Mouse (Mus musculus) kidney, adult 8-10 months (tissue): Measurements from ENCODE around the gene Ccdc162.
A peak's percentile ranks its signal among the peaks of the same experiment; 100 is the strongest.

Experiments
- DNase-seq, 2 experiments: peaks; one replicate each; pipeline ENCODE4 v3.0.0; 2022

Ccdc162 gene

DNA sequence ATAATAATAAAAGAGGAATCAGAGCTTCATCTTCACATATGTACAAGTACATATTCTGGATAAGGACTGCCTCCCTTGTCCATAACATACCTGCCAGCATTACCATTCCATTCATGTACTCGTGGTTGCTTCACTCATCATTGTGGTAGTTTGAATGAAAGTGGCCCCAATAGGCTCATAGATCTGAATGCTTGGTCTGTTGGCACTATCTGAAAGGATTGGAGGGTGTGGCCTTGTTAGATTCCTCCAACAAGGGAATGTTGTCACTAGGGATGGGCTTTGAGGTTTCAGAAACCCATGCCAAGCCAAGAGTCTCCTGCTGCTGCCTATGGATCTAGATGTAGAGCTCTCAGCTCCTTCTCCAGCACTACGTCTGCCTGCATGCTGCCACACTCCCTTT, 180.4 kb downstream of the Ccdc162 start:
- no peak for DNase-seq

DNA sequence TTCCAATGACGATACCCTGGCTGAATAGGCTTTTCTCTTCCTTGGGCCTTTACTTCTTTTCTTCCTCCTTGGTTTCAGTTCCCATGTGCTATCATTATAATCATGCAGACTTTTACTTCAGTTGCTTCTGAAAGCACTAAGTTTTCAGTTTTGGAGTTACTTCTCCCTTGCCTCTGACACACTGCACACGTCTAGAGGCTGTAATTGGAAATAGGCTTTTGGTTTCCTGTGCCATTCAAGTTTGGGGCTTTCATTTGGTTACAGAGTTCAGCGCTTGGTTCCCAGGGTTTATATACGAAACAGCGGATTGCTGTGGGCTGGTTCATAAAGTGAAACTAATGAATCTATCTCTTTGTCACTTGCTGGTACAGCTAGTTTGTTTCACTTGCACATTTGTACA, 186.5 kb downstream of the Ccdc162 start:
- no peak for DNase-seq

DNA sequence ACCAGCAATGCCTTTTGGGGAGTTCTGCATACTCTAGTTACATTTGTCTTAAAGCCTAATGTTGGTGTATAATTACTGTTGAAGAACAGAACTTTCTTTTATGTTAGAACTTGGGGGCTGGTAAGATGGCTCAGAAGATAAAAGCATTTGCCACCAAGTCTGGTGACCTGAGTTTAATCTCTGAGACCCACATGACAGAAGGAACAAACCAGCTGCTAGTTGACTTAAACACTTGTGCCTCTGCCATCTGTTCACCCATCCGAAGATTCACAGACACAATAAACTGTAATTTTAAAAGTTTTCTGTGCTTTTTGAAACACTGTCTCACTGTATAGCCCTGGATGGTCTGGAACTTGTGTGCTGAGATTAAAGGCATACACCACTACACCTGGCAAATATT, 190.7 kb downstream of the Ccdc162 start:
- DNase-seq: no peak

DNA sequence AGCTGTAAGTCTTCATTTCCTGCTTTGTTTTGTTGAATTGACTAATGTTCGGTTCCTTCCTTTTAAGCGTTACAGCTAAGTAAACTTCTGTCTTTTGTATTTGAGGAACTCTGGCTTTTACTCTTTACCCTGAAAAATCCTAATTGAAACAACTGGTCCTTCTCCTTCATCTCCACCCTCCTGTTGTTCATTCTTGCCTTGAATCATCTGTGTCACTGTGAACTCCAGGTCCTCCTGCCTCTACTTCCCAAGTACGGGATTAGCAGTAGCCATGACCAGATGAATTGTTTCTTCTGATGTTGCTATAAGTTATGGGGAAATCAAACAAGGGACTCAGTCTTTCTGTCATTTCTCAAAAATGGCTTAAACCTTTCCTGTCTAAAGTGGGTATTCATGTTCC, 193.0 kb downstream of the Ccdc162 start:
- no peak for DNase-seq

DNA sequence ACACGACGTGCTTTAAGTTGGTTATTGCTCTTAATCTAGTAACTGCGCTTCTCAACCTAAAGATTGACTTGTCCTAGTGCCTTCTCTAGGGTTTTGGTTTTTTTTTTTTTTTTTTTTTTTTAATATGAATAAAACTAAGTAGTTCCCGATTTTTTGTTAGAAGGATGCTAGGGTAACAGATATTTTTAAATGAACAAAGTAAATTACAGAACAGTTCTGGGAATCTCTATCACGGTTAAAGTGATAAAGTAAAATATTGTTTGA, 196.1 kb downstream of the Ccdc162 start:
- no peak for DNase-seq

DNA sequence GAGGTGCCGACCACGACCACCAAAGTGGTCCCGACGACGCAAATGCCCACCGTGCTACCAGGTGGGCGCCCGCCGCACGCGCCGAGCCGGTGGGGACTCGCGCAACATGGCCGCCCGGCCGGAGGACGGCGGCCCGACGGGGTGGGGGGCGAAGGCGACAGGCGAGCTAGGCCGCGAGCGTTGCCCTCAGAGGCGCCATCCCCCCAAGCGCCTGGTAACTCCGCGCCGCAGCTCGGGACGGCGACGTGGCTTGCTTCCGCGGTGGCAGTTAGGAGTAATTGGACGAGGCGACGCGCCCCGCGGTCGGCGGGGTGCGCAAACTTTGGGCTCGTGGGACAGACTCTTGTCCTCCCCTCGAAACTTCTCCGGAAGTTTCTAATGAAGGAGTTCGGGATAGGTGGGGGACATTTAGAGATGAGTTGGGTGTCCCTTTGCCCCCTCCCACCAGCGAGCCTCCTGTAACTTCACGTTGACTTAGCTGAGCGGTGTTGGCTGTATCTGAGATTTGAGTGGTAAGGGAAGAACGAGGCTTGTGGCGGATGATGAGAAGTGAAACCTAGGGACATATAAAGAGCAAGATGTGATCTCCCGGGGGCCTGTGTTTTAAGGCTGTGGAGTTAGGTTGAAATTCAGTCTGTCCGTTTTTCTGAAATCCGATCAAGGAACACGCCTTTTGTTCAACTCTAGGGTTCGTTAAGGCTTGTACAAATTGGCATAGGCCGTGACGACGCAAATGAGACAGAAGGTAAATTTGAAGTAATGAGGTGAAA, 196.6 kb downstream of the Ccdc162 start:
- DNase-seq: peak; percentile 29 to 49

DNA sequence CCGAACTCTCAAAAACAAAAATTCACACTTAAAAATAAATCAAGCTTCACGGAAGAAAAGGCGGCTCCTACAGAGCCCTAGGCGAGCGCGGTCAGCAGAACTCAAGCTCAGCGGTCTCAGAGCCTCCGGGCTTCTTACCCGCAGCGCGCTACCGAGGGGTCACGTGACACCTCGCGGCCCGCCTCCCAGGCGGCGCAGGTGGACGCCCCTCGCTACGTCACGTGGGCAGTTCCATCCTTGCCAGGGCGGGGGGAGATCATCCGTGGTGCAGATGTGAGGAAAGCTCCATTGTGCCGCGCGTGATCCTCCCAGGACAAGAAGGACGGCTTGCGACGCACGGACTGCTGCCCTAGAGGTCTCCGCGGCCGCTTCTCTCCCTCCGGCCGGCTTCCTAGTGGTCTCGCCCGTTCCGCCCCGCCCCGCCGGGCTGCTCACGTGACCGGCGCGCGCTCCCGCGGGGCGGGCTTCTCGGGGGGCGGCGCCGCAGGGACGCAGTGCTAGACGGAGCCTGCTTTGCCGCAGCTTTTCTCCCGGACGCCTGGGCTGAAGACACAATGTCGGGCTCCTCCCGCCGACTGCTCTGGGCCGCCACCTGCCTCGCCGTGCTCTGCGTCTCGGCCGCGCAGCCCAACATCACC, 197.3 kb downstream of the Ccdc162 start, which contains the start of gene Cd164:
Cd164 (plus strand) TSS at position 434 of the 638 bp plus-strand sequence.
- DNase-seq: peak; percentile 93

DNA sequence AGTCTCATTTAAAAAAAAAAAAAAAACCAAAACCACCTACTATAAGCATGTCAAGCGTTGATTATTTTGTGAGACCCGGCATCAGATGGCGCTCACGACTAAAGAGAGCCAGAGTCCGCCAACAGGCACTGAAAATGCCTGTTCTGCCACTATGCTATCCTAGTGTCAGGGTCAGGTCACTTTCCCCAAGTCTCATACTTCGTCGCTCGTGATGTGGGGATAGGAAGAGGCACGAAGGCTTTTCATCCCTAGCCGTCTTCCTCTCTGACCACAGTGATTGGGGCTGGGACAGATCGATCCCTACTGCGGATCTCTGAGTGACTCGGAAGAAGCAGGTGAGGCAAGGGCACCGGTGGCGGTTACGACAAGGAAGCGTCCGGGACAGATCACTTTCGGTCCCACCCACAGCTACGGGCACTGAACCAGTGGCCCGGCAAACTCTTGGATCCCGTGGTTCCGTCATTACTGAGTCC, 197.9 kb downstream of the Ccdc162 start:
- peak; percentile 81 to 85 for DNase-seq

DNA sequence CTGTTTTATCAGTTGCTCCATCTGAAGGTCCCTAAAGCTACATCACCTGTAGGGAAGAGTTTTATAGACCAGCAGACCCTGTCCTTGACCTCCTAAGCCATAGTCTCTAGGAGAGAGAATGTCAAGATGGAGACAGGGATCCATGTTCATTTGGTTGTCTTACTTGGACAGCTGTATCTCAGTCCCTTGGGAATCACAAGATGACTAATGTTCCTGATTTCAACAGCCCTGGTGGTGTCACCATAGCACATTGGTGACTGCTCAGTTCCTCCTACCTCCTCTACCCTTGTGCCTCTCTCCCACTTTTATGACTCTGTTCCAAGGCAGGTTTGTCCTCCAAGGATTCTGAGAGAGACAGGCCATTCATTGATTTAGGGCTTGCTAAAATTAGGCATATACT, 201.5 kb downstream of the Ccdc162 start:
- DNase-seq: no peak

DNA sequence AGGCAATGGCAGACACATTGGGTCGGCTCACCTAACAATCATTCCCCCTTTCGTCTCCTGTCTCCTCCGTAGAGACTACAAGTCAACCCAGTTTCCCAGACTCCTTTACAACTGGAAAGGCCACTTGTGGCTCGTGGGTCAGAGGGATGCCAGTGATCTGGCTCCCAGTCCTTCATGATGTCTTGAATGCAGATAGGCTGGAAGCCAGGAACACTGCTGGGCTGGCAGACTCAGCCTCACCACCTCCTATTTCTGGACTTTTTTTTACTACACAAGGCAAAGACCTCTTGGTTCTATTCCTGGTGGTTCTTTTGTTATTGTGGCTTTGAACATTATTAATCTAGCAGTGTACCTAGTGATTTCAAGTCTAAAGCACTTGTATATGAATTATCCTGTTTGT, 202.1 kb downstream of the Ccdc162 start:
- DNase-seq: no peak

DNA sequence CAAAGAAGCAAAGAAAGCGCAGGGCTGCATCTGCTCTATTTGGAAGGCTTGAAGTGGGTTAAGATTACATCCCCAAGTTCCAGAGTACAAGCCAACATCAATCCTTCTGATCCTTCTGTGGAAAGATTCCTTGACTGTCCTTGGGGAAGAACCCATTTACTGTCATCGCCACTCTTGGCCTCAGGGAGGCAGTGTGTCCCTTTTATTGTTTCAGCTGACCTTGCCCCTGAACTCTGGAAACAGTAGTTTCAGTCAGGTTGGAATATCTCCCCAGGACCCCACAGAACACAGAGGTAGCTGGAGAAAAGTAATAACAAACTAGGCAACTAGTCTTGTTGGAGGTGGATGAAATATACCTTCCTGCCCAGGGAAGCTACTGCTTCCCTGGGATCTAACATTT, 207.3 kb downstream of the Ccdc162 start:
- peak in 1 of 2 experiments; percentile 38 for DNase-seq

DNA sequence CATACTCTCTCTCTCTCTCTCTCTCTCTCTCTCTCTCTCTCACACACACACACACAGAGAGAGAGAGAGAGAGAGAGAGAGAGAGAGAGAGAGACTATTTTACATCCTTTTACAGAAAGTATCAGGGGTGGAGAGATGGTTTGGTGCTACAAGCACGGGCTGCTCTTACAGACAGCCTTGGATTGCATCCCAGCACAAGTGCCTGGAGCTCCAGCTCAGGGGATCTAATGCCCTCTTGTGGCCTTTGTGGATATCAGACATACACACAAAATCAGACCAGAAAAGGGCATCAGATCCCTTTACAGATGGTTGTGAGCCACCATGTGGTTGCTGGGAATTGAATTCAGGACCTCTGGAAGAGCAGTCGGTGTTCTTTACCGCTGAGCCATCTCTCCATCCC, 211.0 kb downstream of the Ccdc162 start:
- DNase-seq: peak; percentile 71 to 74

DNA sequence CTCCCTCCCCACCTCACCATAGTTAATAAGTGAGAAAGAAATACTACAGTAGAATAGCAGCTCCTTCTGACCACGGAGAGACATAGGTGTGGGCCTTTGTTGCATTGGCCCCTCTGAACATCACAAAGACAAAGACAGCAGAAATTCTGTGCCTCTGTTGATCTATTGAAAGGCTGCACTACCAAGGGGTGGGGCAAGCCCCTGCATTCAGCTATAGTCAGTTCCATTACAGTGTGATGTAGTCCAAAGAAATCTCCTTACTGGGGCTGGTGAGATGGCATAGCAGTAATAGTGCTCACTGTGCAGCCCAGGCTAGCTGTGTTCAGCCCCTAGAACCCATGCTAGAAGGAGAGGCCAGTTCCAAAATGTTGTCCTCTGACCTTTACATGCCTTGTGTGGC, 211.4 kb downstream of the Ccdc162 start:
- DNase-seq: no peak

DNA sequence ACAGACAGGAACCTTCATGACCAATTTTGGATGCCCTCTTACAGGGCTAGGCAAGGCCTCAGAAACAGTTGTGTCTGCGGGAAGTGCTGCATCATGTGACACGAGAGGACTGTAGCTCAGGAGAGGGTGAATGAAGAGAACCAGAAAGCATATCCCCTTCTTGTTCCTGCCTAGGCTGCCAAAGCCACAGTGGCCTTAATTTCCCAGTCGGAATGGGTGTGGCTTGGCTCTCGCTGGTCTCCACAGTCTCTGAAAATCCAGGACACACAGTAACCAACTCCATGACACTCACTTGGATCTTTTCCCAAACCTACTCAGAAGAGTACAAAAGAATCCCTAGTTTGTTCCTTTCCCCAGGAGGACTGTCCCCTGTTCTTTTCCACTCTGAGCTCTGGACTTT, 215.5 kb downstream of the Ccdc162 start:
- peak; percentile 79 to 86 for DNase-seq

DNA sequence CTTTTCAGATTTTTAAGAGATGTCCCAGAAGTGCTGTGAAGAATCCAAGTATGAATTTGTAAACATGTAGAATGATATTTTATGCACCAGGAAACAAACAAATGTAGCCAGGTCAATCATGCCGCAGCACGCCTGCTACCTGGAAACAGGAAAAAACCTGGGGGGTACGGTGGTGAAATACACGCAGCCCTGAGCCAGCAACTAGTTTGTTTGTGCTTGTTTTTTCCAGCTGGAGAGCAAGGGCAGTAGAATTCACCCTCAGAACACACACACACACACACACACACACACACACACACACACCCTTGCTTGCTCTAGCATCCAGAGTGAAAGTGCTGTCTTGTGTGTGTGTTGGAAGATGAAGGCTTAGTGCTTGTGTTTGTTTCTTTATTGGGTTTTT, 225.3 kb downstream of the Ccdc162 start:
- peak; percentile 27 to 30 for DNase-seq

DNA sequence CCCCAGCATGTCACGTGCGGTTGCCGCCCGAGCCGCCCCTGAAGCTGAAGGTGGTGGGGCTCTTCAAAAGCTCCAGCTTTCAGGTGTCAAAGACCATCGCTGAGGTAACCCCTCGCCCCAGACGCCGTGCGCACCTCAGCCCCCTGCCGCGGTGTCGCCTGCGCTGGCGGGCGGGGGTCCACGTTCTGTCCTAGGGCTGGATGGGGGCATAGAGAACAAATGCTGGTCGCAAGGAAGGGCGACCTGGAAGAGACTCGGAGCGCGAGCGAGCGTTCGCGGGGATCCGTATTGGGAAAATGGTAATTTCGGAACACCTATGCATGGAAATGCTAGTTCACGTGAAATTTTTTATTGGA, 225.9 kb downstream of the Ccdc162 start:
- DNase-seq: no peak

DNA sequence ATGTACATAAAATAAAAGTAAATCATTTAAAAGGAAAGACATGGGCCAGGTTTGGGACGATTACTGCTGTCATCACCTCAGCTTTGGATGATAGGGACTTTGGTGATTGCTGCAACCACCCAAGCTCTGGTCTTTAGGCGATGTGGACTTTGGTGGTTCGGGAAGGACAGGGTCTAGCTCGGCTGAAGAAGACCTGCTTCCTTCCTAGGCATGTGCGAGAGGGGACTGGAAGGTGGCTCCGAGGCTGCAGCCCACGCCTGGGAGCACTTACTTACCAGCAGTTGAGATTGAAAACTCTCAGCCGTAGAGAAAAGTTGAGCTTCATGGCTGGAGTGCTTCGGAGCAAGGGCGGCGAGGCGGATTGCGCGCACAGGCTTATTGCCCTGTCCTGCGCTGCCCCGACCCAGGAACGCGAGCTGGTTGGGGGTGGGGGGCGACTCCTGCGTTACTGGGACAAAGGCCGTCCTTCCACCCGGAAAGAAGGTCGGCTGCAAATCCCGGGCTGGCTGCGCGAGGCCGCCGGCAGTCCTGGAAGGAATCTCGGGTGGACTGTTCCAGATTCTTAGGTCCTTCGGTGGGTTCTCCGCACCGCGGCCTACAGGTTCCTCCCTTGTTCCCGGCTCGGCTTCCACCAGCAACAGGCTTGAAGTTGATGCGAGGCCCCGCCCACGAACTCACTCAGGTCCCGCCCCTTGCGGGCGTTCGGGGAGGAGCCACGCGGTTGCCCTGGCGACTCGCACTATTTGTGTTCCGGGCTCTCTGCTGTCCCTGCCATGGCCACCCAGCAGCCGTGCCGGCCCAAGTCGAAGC, 226.5 kb downstream of the Ccdc162 start, which contains the start of the genes Smpd2 and Ppil6:
Smpd2 (minus strand) TSS at position 662 of the 810 bp plus-strand sequence.
Ppil6 (plus strand) TSS at position 732 of the 810 bp plus-strand sequence.
- peak; percentile 95 to 98 for DNase-seq

DNA sequence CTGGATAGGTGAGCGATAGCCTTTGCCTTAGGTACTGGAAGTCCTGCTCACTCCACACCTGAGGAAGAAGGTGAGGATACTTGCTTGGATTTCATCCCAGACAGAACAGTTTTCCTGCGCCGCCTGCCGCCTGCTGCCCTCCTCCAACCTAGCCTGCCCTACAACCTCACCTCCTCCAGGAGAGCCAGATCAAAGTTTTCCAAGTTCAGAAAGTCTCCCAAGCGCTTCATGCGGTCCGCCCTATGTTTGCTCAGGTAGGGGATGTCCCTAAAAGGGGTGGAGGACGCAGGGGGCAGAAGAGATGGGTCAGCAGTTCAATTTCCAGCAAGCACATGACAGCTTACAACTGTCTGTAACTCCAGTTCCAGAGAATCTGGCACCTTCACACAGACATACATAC, 227.1 kb downstream of the Ccdc162 start:
- DNase-seq: peak; percentile 58 to 64

DNA sequence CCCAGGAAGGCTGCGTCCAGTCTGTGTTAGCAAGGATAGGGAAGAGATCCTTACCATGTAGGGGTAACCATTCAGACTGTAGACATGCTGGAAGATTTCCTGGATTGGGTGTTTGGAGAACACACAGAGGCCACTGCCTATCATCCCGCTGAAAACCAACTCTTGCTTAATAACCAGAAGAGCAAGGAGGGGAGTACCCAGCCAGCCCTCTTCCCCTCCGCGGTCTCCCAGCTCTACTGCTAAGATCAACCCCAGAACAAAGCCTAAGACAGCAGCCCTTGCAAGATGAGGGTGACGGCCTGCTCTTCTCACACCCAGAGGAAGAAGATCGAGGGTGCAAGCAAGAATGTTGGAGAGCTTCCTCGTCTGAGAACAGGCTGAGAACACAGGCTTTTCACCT, 227.6 kb downstream of the Ccdc162 start:
- DNase-seq: no peak
